Mouse (Mus musculus) MEL (cell line): ENCODE measurements around the gene Asap3.

Experiments
- E2F4 ChIP-seq: IDR thresholded peaks from 2 replicates; pipeline ENCODE4 v1.6.1; 2011; ENCODE audit warnings: low read depth, low read length, improper control_type of control experiment, borderline replicate concordance
- POLR2A ChIP-seq, 2 experiments: IDR thresholded peaks; 2 replicates each; pipeline ENCODE4 v1.6.1; 2011 to 2012; ENCODE audit warnings: low read length in 2 of 2, mild to moderate bottlenecking in 2 of 2, control low read depth in 1 of 2, improper control_type of control experiment in 1 of 2, low read depth in 1 of 2, moderate library complexity in 1 of 2; ENCODE audit not compliant: control insufficient read depth in 1 of 2, insufficient read depth in 1 of 2, poor library complexity in 1 of 2
- SMC3 ChIP-seq: IDR thresholded peaks from 2 replicates; pipeline ENCODE4 v1.6.1; 2011; ENCODE audit warnings: low read depth, low read length, improper control_type of control experiment

DNA sequence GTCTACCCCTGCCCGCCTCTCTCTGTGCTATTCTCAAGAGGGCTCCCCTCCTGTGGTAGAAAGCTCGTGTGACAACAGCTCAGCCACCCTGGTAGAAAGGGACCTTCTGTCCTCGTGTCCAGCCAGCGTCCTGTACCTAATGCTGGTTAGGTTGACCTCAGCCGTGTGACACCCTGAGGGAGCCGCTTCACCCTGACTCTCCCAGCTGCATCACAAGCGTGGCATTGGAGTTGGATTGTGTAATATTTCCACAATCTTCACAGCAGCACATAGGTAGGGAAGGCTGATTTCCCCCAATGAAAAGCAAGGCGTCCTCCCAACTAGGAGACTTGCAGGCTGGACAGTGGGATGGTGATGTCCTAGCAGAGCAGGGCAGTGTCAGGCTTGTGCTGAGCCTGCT, 19.9 kb upstream of the Asap3 start:
- TF ChIP-seq E2F4, result no peak
- TF ChIP-seq SMC3, result no peak
- no peak for TF ChIP-seq POLR2A (IDR thresholded peaks at IDR 0.05; ENCODE audit: control insufficient read depth in 1 of 2, insufficient read depth in 1 of 2, low read depth in 1 of 2, low read length in 2 of 2, poor library complexity in 1 of 2)
